ENCODE assay signal across 15 mouse cellular contexts in genomic region chr11:94839133-94839532, GRCm38 (mm10). TPM values are rescaled to one million over a fixed set of nuclear protein-coding genes. Genes with fewer than 3 reads are reported as not detected.
DNase-seq lines count a peak whose midpoint lies in the region; TF ChIP-seq lines count a peak whose summit lies in the region.
"Had no signal": no experiment of that assay in that cellular context is flagged by ENCODE, and none has a peak within 500 bp of the region (broad histone marks: within the 10 kb centered on the region; RNA-seq: fewer than 3 reads in every experiment).

No protein-coding gene starts in this region.

- TF ChIP-seq EP300 in CH12.LX (IDR thresholded peaks at IDR 0.05; ENCODE audit: low read length): no peak

- H3K79me2 ChIP-seq in CH12.LX (replicated peaks; ENCODE audit: control insufficient read depth, extremely low read depth, insufficient read depth, poor library complexity, severe bottlenecking): no peaks in the 10 kb centered on the region

- in situ Hi-C loops in CH12.LX (cut with MboI; ENCODE audit: low pct_ligation_motif_present, low pct_unique_long_range_greater_than_20kb, low sequenced_read_pairs): no loop called here

- DNase-seq in embryo, embryonic 10 days (ENCODE audit: low spot score): peak; percentile 33
- DNase-seq in embryo, embryonic 9.5 days (ENCODE audit: extremely low spot score): no peak
- peak; percentile 6 to 12 for DNase-seq in kidney, postnatal 4 days
- DNase-seq in kidney, postnatal 14 days: no peak
- DNase-seq in CH12.LX (ENCODE audit: extremely low read depth) (peak; percentile 28), ZHBTc4 (ENCODE audit: low read depth, low spot score) (peak; percentile 50)
- no peak for DNase-seq in ovary, postnatal 14 days (ENCODE audit: low spot score)
- no peak for DNase-seq in urinary bladder, postnatal 25 days (ENCODE audit: low spot score)
- DNase-seq: gastrocnemius, postnatal 36 days; liver, embryonic 13.5 days had no signal

- dilution Hi-C loops in CH12.LX (cut with MboI; ENCODE audit: extremely low pct_ligation_motif_present, extremely low pct_unique_long_range_greater_than_20kb, low sequenced_read_pairs): no loop called here

- H3K4me1 ChIP-seq in CH12.LX (ENCODE audit: control insufficient read depth in 1 of 2, insufficient read depth in 2 of 2): no peaks in the 10 kb centered on the region
- H3K4me1 ChIP-seq: heart, embryonic 15.5 days; hindbrain, embryonic 15.5 days; liver, embryonic 13.5 days had no signal

- H3K4me2 ChIP-seq in CH12.LX (ENCODE audit: insufficient read depth, low read depth, poor library complexity, severe bottlenecking): no peak overlapping the region
- H3K4me2 ChIP-seq: heart, embryonic 15.5 days; hindbrain, embryonic 15.5 days; liver, embryonic 13.5 days had no signal

- no peak for TF ChIP-seq POLR2A in CH12.LX (IDR thresholded peaks at IDR 0.05; ENCODE audit: low read depth, low read length)

- H3K9me3 ChIP-seq in CH12.LX (replicated peaks; ENCODE audit: low read length): peaks cover 4% of the 10 kb centered on the region
- H3K9me3 ChIP-seq: heart, embryonic 15.5 days; hindbrain, embryonic 15.5 days; liver, embryonic 13.5 days had no signal

- no peaks in the 10 kb centered on the region for H3K36me3 ChIP-seq in CH12.LX (replicated peaks in 1 of 2; ENCODE audit: control insufficient read depth in 1 of 2, insufficient read depth in 1 of 2, low read length in 1 of 2)
- H3K36me3 ChIP-seq: heart, embryonic 15.5 days; hindbrain, embryonic 15.5 days; liver, embryonic 13.5 days had no signal

- TF ChIP-seq RAD21 in CH12.LX (IDR thresholded peaks at IDR 0.05; ENCODE audit: low read depth, low read length): peak; percentile 50

- H3K9ac ChIP-seq in CH12.LX (ENCODE audit: insufficient read depth, low read depth): no peak overlapping the region
- H3K9ac ChIP-seq: heart, embryonic 15.5 days; hindbrain, embryonic 15.5 days; liver, embryonic 13.5 days had no signal

- H3K27ac ChIP-seq in CH12.LX (ENCODE audit: insufficient read depth, low read depth): no peak overlapping the region
- H3K27ac ChIP-seq: heart, embryonic 15.5 days; hindbrain, embryonic 15.5 days; liver, embryonic 13.5 days had no signal

- H3K27me3 ChIP-seq in CH12.LX (replicated peaks): peaks cover 92% of the 10 kb centered on the region
- H3K27me3 ChIP-seq: hindbrain, embryonic 15.5 days; liver, embryonic 13.5 days had no signal

- H3K4me3 ChIP-seq in CH12.LX (replicated peaks in 1 of 3; ENCODE audit: low read depth in 2 of 3, low read length in 2 of 3, poor library complexity in 1 of 3): no peak overlapping the region
- H3K4me3 ChIP-seq: erythroblast, embryonic 14.5 days; heart, embryonic 15.5 days; hindbrain, embryonic 15.5 days; liver, embryonic 13.5 days had no signal

- peak in 1 of 2 experiments; percentile 72; a peak in 2 of 4 replicates for TF ChIP-seq CTCF in CH12.LX (conservative IDR thresholded peaks at IDR 0.05 in 1 of 2, IDR thresholded peaks at IDR 0.05 in 1 of 2; ENCODE audit: low read depth in 2 of 2, low read length in 2 of 2)

TF ChIP-seq in CH12.LX, 34 proteins besides CTCF, POLR2A, EP300 and RAD21:
- TF ChIP-seq ZKSCAN1 (IDR thresholded peaks at IDR 0.05; ENCODE audit: borderline replicate concordance, low read depth, low read length): no peak
- TF ChIP-seq ZMIZ1 (IDR thresholded peaks at IDR 0.05; ENCODE audit: low read depth, low read length): no peak
- 0 out of 2 replicates have a peak, but pooled peaks have one; percentile 22 for TF ChIP-seq NELFE (IDR thresholded peaks at IDR 0.05; ENCODE audit: low read depth, low read length)
- peak; percentile 74 for TF ChIP-seq SMC3 (IDR thresholded peaks at IDR 0.05; ENCODE audit: low read depth, low read length)
- TF ChIP-seq SIN3A (IDR thresholded peaks at IDR 0.05; ENCODE audit: low read length): no peak
- no peak for TF ChIP-seq KAT2A (IDR thresholded peaks at IDR 0.05; ENCODE audit: insufficient replicate concordance, low read length)
- no peak for TF ChIP-seq TCF12 (IDR thresholded peaks at IDR 0.05; ENCODE audit: low read depth, low read length)

RNA-seq across cellular contexts. Expression of gene Tmem92, which starts 56.6 kb away (rescaled TPM):
- total RNA-seq in CH12.LX (2012; rRNA removed) (0.17 TPM in 1 of 2 replicates, not detected in the other), CH12.LX (2014; rRNA removed) (not detected in 2 replicates)
- polyA plus RNA-seq in CH12.LX (2012; ENCODE audit: insufficient read length, low read depth): not detected in 2 replicates
- total RNA-seq: gastrocnemius, postnatal 36 days had no signal
- polyA plus RNA-seq: cortical plate, adult 2 months; erythroblast, embryonic 14.5 days; heart, embryonic 15.5 days; hindbrain, embryonic 15.5 days; liver, embryonic 13.5 days; stomach, embryonic 14.5 days had no signal

Comparison
In these comparisons a context has a peak if more than half of its experiments do, and no peak if none do; other contexts are left out.
1. DNase-seq: peak in embryo, embryonic 10 days (single experiment), kidney, postnatal 4 days (2 of 2), CH12.LX (single experiment) and ZHBTc4 (single experiment); none in embryo, embryonic 9.5 days (single experiment), kidney, postnatal 14 days (single experiment), ovary, postnatal 14 days (single experiment) and urinary bladder, postnatal 25 days (single experiment).